Mouse (Mus musculus): Measurements from ENCODE around the gene Dlec1. TPM values are rescaled to one million over a fixed set of nuclear protein-coding genes. Genes with fewer than 3 reads are reported as not detected.
A peak's percentile ranks its signal among the peaks of the same experiment; 100 is the strongest.

Dlec1 gene
- total and polyA plus RNA-seq, 2 experiments from 2014 or later = 1.1 to 1.4 TPM

- DNase-seq (ENCODE audit: low spot score) (no peak), ATAC-seq (no peak)
- no peaks in the 10 kb centered on the region for H3K4me1 ChIP-seq (ENCODE audit: insufficient read depth, low read length)
- no peaks in the 10 kb centered on the region for H3K9me3 ChIP-seq (ENCODE audit: low read length)
- H3K4me3 ChIP-seq (ENCODE audit: low read length) = no peak overlapping the region
- no peak for TF ChIP-seq CTCF (IDR thresholded peaks at IDR 0.05; ENCODE audit: low read depth)
- no peaks in the 10 kb centered on the region for H3K36me3 ChIP-seq (ENCODE audit: insufficient read depth, low read length)
- H3K4me2 ChIP-seq (ENCODE audit: low read depth, low read length) = no peak overlapping the region
- no peaks in the 10 kb centered on the region for H3K27me3 ChIP-seq (ENCODE audit: insufficient read depth, low read length)
- no peak overlapping the region for H3K27ac ChIP-seq
- H3K9ac ChIP-seq (replicated peaks; ENCODE audit: low read length) = no peak overlapping the region
- whole genome bisulfite sequencing = 75% methylated on average over 13 of the region's 13 CpGs
These were observed 44.0 kb downstream of the Dlec1 start for GRCm38 (mm10) chr9:119146098-119146770.

- no peak for ATAC-seq
- WGBS = 36% methylated on average over 5 of the region's 5 CpGs
- H3K27ac ChIP-seq = no peak overlapping the region
These were observed 47.3 kb downstream of the Dlec1 start for GRCm38 (mm10) chr9:119149601-119150000.

GRCm38 (mm10) chr9:119151751-119152150 is 49.5 kb downstream of the Dlec1 start:
- Histone ChIP-seq H3K4me2 (ENCODE audit: low read depth, low read length) (no peak overlapping the region), H3K36me3 (ENCODE audit: insufficient read depth, low read length) (no peaks in the 10 kb centered on the region), H3K27ac (no peak overlapping the region), H3K4me1 (ENCODE audit: insufficient read depth, low read length) (no peaks in the 10 kb centered on the region), H3K9me3 (ENCODE audit: low read length) (no peaks in the 10 kb centered on the region), H3K9ac (replicated peaks; ENCODE audit: low read length) (no peak overlapping the region), H3K27me3 (ENCODE audit: insufficient read depth, low read length) (no peaks in the 10 kb centered on the region), H3K4me3 (ENCODE audit: low read length) (no peak overlapping the region)
- DNase-seq (ENCODE audit: low spot score) (no peak), ATAC-seq (no peak)
- no peak for TF ChIP-seq CTCF (IDR thresholded peaks at IDR 0.05; ENCODE audit: low read depth)
- WGBS = 41% methylated on average over 2 of the region's 2 CpGs

More at GRCm38 (mm10) chr9:119149601-119150000, 47.3 kb downstream of the Dlec1 start:
- Histone ChIP-seq H3K9me3 (ENCODE audit: low read length) (no peaks in the 10 kb centered on the region), H3K36me3 (ENCODE audit: insufficient read depth, low read length) (no peaks in the 10 kb centered on the region), H3K4me3 (ENCODE audit: low read length) (no peak overlapping the region), H3K4me2 (ENCODE audit: low read depth, low read length) (no peak overlapping the region), H3K9ac (replicated peaks; ENCODE audit: low read length) (no peak overlapping the region), H3K4me1 (ENCODE audit: insufficient read depth, low read length) (no peaks in the 10 kb centered on the region), H3K27me3 (ENCODE audit: insufficient read depth, low read length) (no peaks in the 10 kb centered on the region)
- peak; percentile 47 for DNase-seq (ENCODE audit: low spot score)
- no peak for TF ChIP-seq CTCF (IDR thresholded peaks at IDR 0.05; ENCODE audit: low read depth)

GRCm38 (mm10) chr9:119155416-119155815 is 53.1 kb downstream of the Dlec1 start:
- no peak overlapping the region for H3K27ac ChIP-seq
- DNase-seq (ENCODE audit: low spot score) (no peak), ATAC-seq (no peak)
- H3K4me3 ChIP-seq (ENCODE audit: low read length) = no peak overlapping the region
- no peaks in the 10 kb centered on the region for H3K4me1 ChIP-seq (ENCODE audit: insufficient read depth, low read length)
- H3K9ac ChIP-seq (replicated peaks; ENCODE audit: low read length) = no peak overlapping the region
- H3K9me3 ChIP-seq (ENCODE audit: low read length) = no peaks in the 10 kb centered on the region
- H3K36me3 ChIP-seq (ENCODE audit: insufficient read depth, low read length) = no peaks in the 10 kb centered on the region
- TF ChIP-seq CTCF (IDR thresholded peaks at IDR 0.05; ENCODE audit: low read depth) = no peak
- WGBS = 80% methylated on average over 8 of the region's 8 CpGs
- H3K4me2 ChIP-seq (ENCODE audit: low read depth, low read length) = no peak overlapping the region
- no peaks in the 10 kb centered on the region for H3K27me3 ChIP-seq (ENCODE audit: insufficient read depth, low read length)

GRCm38 (mm10) chr9:119155826-119156225 is 53.5 kb downstream of the Dlec1 start:
- H3K36me3 ChIP-seq (ENCODE audit: insufficient read depth, low read length) = no peaks in the 10 kb centered on the region
- no peaks in the 10 kb centered on the region for H3K27me3 ChIP-seq (ENCODE audit: insufficient read depth, low read length)
- H3K4me3 ChIP-seq (ENCODE audit: low read length) = no peak overlapping the region
- H3K9me3 ChIP-seq (ENCODE audit: low read length) = no peaks in the 10 kb centered on the region
- no peak for TF ChIP-seq CTCF (IDR thresholded peaks at IDR 0.05; ENCODE audit: low read depth)
- ATAC-seq (no peak), DNase-seq (ENCODE audit: low spot score) (peak; percentile 6)
- no peak overlapping the region for H3K4me2 ChIP-seq (ENCODE audit: low read depth, low read length)
- H3K27ac ChIP-seq = no peak overlapping the region
- H3K4me1 ChIP-seq (ENCODE audit: insufficient read depth, low read length) = no peaks in the 10 kb centered on the region
- WGBS = 61% methylated on average over 7 of the region's 7 CpGs
- H3K9ac ChIP-seq (replicated peaks; ENCODE audit: low read length) = no peak overlapping the region

GRCm38 (mm10) chr9:119156278-119157201 is 54.3 kb downstream of the Dlec1 start, which contains the start of gene Acaa1b:
Gene Acaa1b (minus strand): TSS chr9:119157093.
- peak within 1 kb of the TSS; percentile 39 for H3K4me3 ChIP-seq (ENCODE audit: low read length)
- no peak within 1 kb of the TSS; the same call in 1 of the 2 replicates for H3K9ac ChIP-seq (replicated peaks; ENCODE audit: low read length)
- peak; percentile 76 for TF ChIP-seq CTCF (IDR thresholded peaks at IDR 0.05; ENCODE audit: low read depth)
- DNase-seq (ENCODE audit: low spot score) (peak; percentile 89), ATAC-seq (peak; percentile 90)
- H3K36me3 ChIP-seq (ENCODE audit: insufficient read depth, low read length) = no peaks in the 10 kb centered on the region
- peak within 1 kb of the TSS; percentile 48 for H3K4me2 ChIP-seq (ENCODE audit: low read depth, low read length)
- no peaks in the 10 kb centered on the region for H3K9me3 ChIP-seq (ENCODE audit: low read length)
- WGBS = 1% methylated on average over 64 of the region's 65 CpGs
- H3K27me3 ChIP-seq (ENCODE audit: insufficient read depth, low read length) = no peaks in the 10 kb centered on the region
- H3K27ac ChIP-seq = no peak within 1 kb of the TSS
- H3K4me1 ChIP-seq (ENCODE audit: insufficient read depth, low read length) = no peaks in the 10 kb centered on the region
